ENCODE assay signal across 7 mouse cellular contexts in the genomic region with DNA sequence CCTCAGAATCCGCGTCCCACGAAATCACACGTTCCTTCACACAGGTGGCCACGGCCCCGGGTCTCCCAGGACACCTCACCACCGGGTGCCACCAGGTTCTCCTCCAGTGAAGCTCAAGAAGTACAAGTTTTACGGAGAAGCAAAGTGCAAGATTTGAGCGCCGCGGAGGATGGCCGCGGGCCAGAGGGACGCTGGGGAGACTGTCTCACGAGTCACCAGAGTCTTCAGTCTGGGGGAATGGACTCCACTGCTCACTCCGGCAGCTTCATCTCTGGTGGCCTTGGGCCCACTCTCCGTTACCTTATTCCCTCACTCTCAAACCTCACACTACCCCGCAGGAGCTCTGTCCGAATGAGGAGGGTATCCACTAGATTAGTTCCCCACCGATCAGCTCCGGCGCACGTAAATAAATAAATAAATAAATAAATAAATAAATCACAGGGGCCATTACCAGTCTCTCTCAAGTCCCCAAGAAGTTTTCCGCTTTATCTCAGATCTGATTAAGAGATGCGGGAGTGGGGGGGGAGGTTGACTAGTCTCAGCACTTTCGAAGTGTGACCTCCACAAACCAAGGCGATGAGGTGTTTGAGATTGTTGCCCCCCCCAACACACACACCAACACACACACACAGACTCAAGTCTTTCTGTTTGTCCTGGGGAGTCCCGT. TPM values are rescaled to one million over a fixed set of nuclear protein-coding genes. Genes with fewer than 3 reads are reported as not detected.
A peak's percentile ranks its signal among the peaks of the same experiment; 100 is the strongest.
DNase-seq lines count a peak whose midpoint lies in the region; ATAC-seq and TF ChIP-seq lines count a peak whose summit lies in the region.

No protein-coding gene starts in this region.

- H3K9ac ChIP-seq in ES-Bruce4 (ENCODE audit: low read depth, poor library complexity, severe bottlenecking) = peak overlapping the region; percentile 98
- H3K9ac ChIP-seq in forebrain, embryonic 11.5 days (ENCODE audit: low read length) = peak overlapping the region; percentile 96
- H3K9ac ChIP-seq in liver, embryonic 14.5 days (replicated peaks) = peak overlapping the region; percentile 61; the same call in 1 of the 2 replicates
- H3K9ac ChIP-seq in neural tube, embryonic 12.5 days = peak overlapping the region; percentile 91

- peak overlapping the region; percentile 81 for H3K4me3 ChIP-seq in ES-Bruce4 (ENCODE audit: low read depth, low read length)
- H3K4me3 ChIP-seq in forebrain, embryonic 11.5 days (ENCODE audit: low read depth, low read length) = peak overlapping the region; percentile 93
- peak overlapping the region; percentile 68 to 70 for H3K4me3 ChIP-seq in liver, embryonic 14.5 days (ENCODE audit: insufficient read depth in 1 of 2, low read depth in 2 of 2, low read length in 2 of 2)
- H3K4me3 ChIP-seq in neural tube, embryonic 12.5 days = peak overlapping the region; percentile 88

- H3K4me2 ChIP-seq in forebrain, embryonic 11.5 days (ENCODE audit: low read depth, low read length, severe bottlenecking) = peak overlapping the region; percentile 96
- peak overlapping the region; percentile 82 for H3K4me2 ChIP-seq in liver, embryonic 14.5 days (ENCODE audit: low read depth)
- peak overlapping the region; percentile 98 for H3K4me2 ChIP-seq in neural tube, embryonic 12.5 days (replicated peaks)

- TF ChIP-seq EP300 in ES-Bruce4 (IDR thresholded peaks at IDR 0.05; ENCODE audit: insufficient read depth, low read depth, low read length) = no peak
- no peak for TF ChIP-seq EP300 in liver, embryonic 14.5 days (IDR thresholded peaks at IDR 0.05; ENCODE audit: low read depth)

- H3K36me3 ChIP-seq in ES-Bruce4 (ENCODE audit: control insufficient read depth, insufficient read depth, low read length, poor library complexity, severe bottlenecking) = no peaks in the 10 kb centered on the region
- no peaks in the 10 kb centered on the region; the same call in 1 of the 2 replicates for H3K36me3 ChIP-seq in forebrain, embryonic 11.5 days (ENCODE audit: control insufficient read depth, insufficient read depth, low read length)
- no peaks in the 10 kb centered on the region for H3K36me3 ChIP-seq in liver, embryonic 14.5 days (replicated peaks; ENCODE audit: control insufficient read depth, insufficient read depth, low read depth)
- H3K36me3 ChIP-seq in neural tube, embryonic 12.5 days = peaks cover 5% of the 10 kb centered on the region; the same call in 1 of the 2 replicates

- peak; percentile 50 for DNase-seq in CD4-positive helper T cell, adult 2 months (ENCODE audit: low read depth, low spot score)
- DNase-seq in forebrain, embryonic 11.5 days (ENCODE audit: low spot score) = peak; percentile 69
- peak; percentile 72 for DNase-seq in induced T-regulatory cell, adult 2 months (ENCODE audit: low read depth)
- no peak for DNase-seq in liver, embryonic 14.5 days (ENCODE audit: low read depth in 3 of 3, low spot score in 3 of 3)
- no peak for DNase-seq in layer of hippocampus, adult 8-10 months (ENCODE audit: low spot score in 2 of 2)

- H3K4me1 ChIP-seq in ES-Bruce4 (ENCODE audit: control insufficient read depth, insufficient read depth, low read length) = peaks cover 8% of the 10 kb centered on the region
- H3K4me1 ChIP-seq in forebrain, embryonic 11.5 days (replicated peaks; ENCODE audit: control insufficient read depth, insufficient read depth, low read length) = peaks cover 23% of the 10 kb centered on the region
- peaks cover 0 to 14% of the 10 kb centered on the region in 2 experiments; a peak in 3 of 4 replicates for H3K4me1 ChIP-seq in liver, embryonic 14.5 days (replicated peaks; ENCODE audit: control insufficient read depth in 2 of 2, insufficient read depth in 2 of 2, low read length in 1 of 2)
- H3K4me1 ChIP-seq in neural tube, embryonic 12.5 days = peaks cover 62% of the 10 kb centered on the region

- H3K27ac ChIP-seq in ES-Bruce4 (ENCODE audit: insufficient read depth, low read length) = no peak overlapping the region
- H3K27ac ChIP-seq in forebrain, embryonic 11.5 days (ENCODE audit: low read depth, low read length) = 0 out of 2 replicates have a peak overlapping the region, but pooled peaks have one; percentile 93
- H3K27ac ChIP-seq in liver, embryonic 14.5 days = no peak overlapping the region
- no peak overlapping the region for H3K27ac ChIP-seq in neural tube, embryonic 12.5 days

- no peaks in the 10 kb centered on the region; the same call in 1 of the 2 replicates for H3K27me3 ChIP-seq in ES-Bruce4 (ENCODE audit: control insufficient read depth, insufficient read depth, low read length, poor library complexity, severe bottlenecking)
- H3K27me3 ChIP-seq in forebrain, embryonic 11.5 days (ENCODE audit: control insufficient read depth, insufficient read depth, low read length) = peaks cover 25% of the 10 kb centered on the region
- H3K27me3 ChIP-seq in liver, embryonic 14.5 days (ENCODE audit: control insufficient read depth, insufficient read depth, low read length) = peaks cover 34% of the 10 kb centered on the region
- H3K27me3 ChIP-seq in neural tube, embryonic 12.5 days (replicated peaks) = no peaks in the 10 kb centered on the region

- H3K9me3 ChIP-seq in ES-Bruce4 (replicated peaks; ENCODE audit: control insufficient read depth, insufficient read depth, low read length, poor library complexity, severe bottlenecking) = no peaks in the 10 kb centered on the region
- H3K9me3 ChIP-seq in forebrain, embryonic 11.5 days (ENCODE audit: control insufficient read depth, low read length) = no peaks in the 10 kb centered on the region
- H3K9me3 ChIP-seq in liver, embryonic 14.5 days (ENCODE audit: control insufficient read depth, low read length) = no peaks in the 10 kb centered on the region
- no peaks in the 10 kb centered on the region for H3K9me3 ChIP-seq in neural tube, embryonic 12.5 days

- no peak for TF ChIP-seq POLR2A in ES-Bruce4 (IDR thresholded peaks at IDR 0.05; ENCODE audit: insufficient read depth, low read length)

- under 1% methylated on average over 28 of the region's 28 CpGs for WGBS in forebrain, embryonic 11.5 days
- under 1% methylated on average over 28 of the region's 28 CpGs for WGBS in liver, embryonic 14.5 days (ENCODE audit: insufficient replicate concordance)
- under 1% methylated on average over 28 of the region's 28 CpGs for WGBS in neural tube, embryonic 12.5 days

- ATAC-seq in forebrain, embryonic 11.5 days (replicated peaks; ENCODE audit: low FRiP score) = peak; percentile 6; the same call in 1 of the 2 replicates
- ATAC-seq in liver, embryonic 14.5 days (ENCODE audit: insufficient read depth) = no peak
- no peak for ATAC-seq in neural tube, embryonic 12.5 days (ENCODE audit: low FRiP score, low read depth)

- TF ChIP-seq CTCF in ES-Bruce4 (IDR thresholded peaks at IDR 0.05; ENCODE audit: low read depth, low read length) = no peak
- TF ChIP-seq CTCF in liver, embryonic 14.5 days (IDR thresholded peaks at IDR 0.05; ENCODE audit: low read depth) = no peak

RNA-seq across cellular contexts. Expression of gene Foxp4, which starts 1.3 kb away (rescaled TPM):
- polyA plus RNA-seq in ES-Bruce4 (2011; ENCODE audit: insufficient read depth, insufficient read length, low read depth, missing spikeins) = 44.2 and 52.3 TPM in 2 replicates
- 26.1 and 27.8 TPM in 2 replicates for polyA plus RNA-seq in forebrain, embryonic 11.5 days (2014; fragmentation: Nextera tagmentation; extraction: Ambion mirVana)
- polyA plus RNA-seq in liver, embryonic 14.5 days (2012; rRNA removed) = 9.4 and 10.1 TPM in 2 replicates
- polyA plus RNA-seq in liver, embryonic 14.5 days (2014; fragmentation: Nextera tagmentation; extraction: Ambion mirVana) = 3.5 and 4.7 TPM in 2 replicates
- polyA plus RNA-seq in neural tube, embryonic 12.5 days (2016; fragmentation: Nextera tagmentation; extraction: Ambion mirVana) = 30.4 and 31.8 TPM in 2 replicates
- total RNA-seq in layer of hippocampus, adult 8-10 months (2022) = 10 to 100 TPM; 44.5 to 52.4 (median 49.1) TPM

Comparison
In these comparisons a context has a peak if more than half of its experiments do, and no peak if none do; other contexts are left out.
1. DNase-seq: peak in CD4-positive helper T cell, adult 2 months (single experiment), forebrain, embryonic 11.5 days (single experiment) and induced T-regulatory cell, adult 2 months (single experiment); none in liver, embryonic 14.5 days (0 of 3) and layer of hippocampus, adult 8-10 months (0 of 2).
2. Peak in every context shown above with its lines, with median percentiles within 50 percentile points of each other: H3K4me3 ChIP-seq, H3K9ac ChIP-seq and H3K4me2 ChIP-seq.